Mouse (Mus musculus) embryo, embryonic 11.5 days (tissue): ENCODE data around the gene Lypd6b.

ENCODE experiments used
- DNase-seq: peaks from one replicate; pipeline ENCODE4 v3.0.0-alpha.2; 2012; ENCODE audit warnings: low read depth, low spot score

Lypd6b gene

GRCm38 (mm10) chr2:49770440-49770839, 17.0 kb upstream of the Lypd6b start:
- DNase-seq, result no peak

- DNase-seq, result no peak
These were observed 16.3 kb upstream of the Lypd6b start for GRCm38 (mm10) chr2:49771172-49771571.

GRCm38 (mm10) chr2:49773194-49773931, 14.1 kb upstream of the Lypd6b start:
- DNase-seq, result no peak

- no peak for DNase-seq
These were observed 13.3 kb upstream of the Lypd6b start for GRCm38 (mm10) chr2:49774180-49774579.

GRCm38 (mm10) chr2:49775187-49775586, 12.3 kb upstream of the Lypd6b start:
- no peak for DNase-seq

- DNase-seq, result no peak
These were observed 11.8 kb upstream of the Lypd6b start for GRCm38 (mm10) chr2:49775735-49776134.

GRCm38 (mm10) chr2:49776407-49776806, 11.1 kb upstream of the Lypd6b start:
- no peak for DNase-seq

- no peak for DNase-seq
These were observed 547 bp downstream of the Lypd6b start for GRCm38 (mm10) chr2:49788051-49788418.

GRCm38 (mm10) chr2:49788643-49789042, 1.2 kb downstream of the Lypd6b start:
- DNase-seq, result no peak

- no peak for DNase-seq
These were observed 1.6 kb downstream of the Lypd6b start for GRCm38 (mm10) chr2:49789078-49789477.

GRCm38 (mm10) chr2:49789504-49789903, 2.0 kb downstream of the Lypd6b start:
- DNase-seq, result no peak

GRCm38 (mm10) chr2:49797444-49798143, 10.1 kb downstream of the Lypd6b start:
- DNase-seq, result no peak

GRCm38 (mm10) chr2:49804448-49804847, 17.0 kb downstream of the Lypd6b start:
- no peak for DNase-seq

GRCm38 (mm10) chr2:49805736-49806371, 18.4 kb downstream of the Lypd6b start:
- no peak for DNase-seq

- no peak for DNase-seq
These were observed 22.0 kb downstream of the Lypd6b start for GRCm38 (mm10) chr2:49809496-49809895.

GRCm38 (mm10) chr2:49811420-49811819, 23.9 kb downstream of the Lypd6b start:
- no peak for DNase-seq

- no peak for DNase-seq
These were observed 24.4 kb downstream of the Lypd6b start for GRCm38 (mm10) chr2:49811871-49812363.

GRCm38 (mm10) chr2:49813151-49813550, 25.7 kb downstream of the Lypd6b start:
- no peak for DNase-seq

GRCm38 (mm10) chr2:49814011-49814410, 26.5 kb downstream of the Lypd6b start:
- no peak for DNase-seq

GRCm38 (mm10) chr2:49815696-49816320, 28.3 kb downstream of the Lypd6b start:
- DNase-seq, result no peak

- DNase-seq, result no peak
These were observed 29.1 kb downstream of the Lypd6b start for GRCm38 (mm10) chr2:49816549-49816948.

GRCm38 (mm10) chr2:49817151-49817550, 29.7 kb downstream of the Lypd6b start:
- no peak for DNase-seq
